Mouse (Mus musculus) MEL (cell line): ENCODE measurements around the gene Myrf. TPM values are rescaled to one million over a fixed set of nuclear protein-coding genes. Genes with fewer than 3 reads are reported as not detected.

Source experiments
- DNase-seq: peaks from one replicate; pipeline ENCODE4 v3.0.0; 2011; ENCODE audit warnings: low read depth, low spot score
- H3K27ac ChIP-seq: 2 replicates; pipeline ENCODE4 v1.5.1; 2012; ENCODE audit warnings: low read depth, mild to moderate bottlenecking, control low read depth, low read length, moderate library complexity; ENCODE audit not compliant: control insufficient read depth
- H3K27me3 ChIP-seq, 2 experiments: fragments of 150-350 bp in 1 of 2; sonication (generic) in 1 of 2; 2 replicates each; pipeline ENCODE4 v1.6.1; 2012; ENCODE audit warnings: low read length in 2 of 2, mild to moderate bottlenecking in 2 of 2, improper control_type of control experiment in 1 of 2, moderate library complexity in 1 of 2; ENCODE audit not compliant: insufficient read depth in 2 of 2, control insufficient read depth in 1 of 2
- H3K36me3 ChIP-seq, 2 experiments: 2 replicates each; pipeline ENCODE4 v1.6.1; 2012 to 2014; ENCODE audit warnings: low read length in 2 of 2, improper control_type of control experiment in 1 of 2, inconsistent platforms in 1 of 2, mild to moderate bottlenecking in 1 of 2; ENCODE audit not compliant: insufficient read depth in 2 of 2, control insufficient read depth in 1 of 2
- H3K4me1 ChIP-seq, 2 experiments: fragments of 150-350 bp in 1 of 2; sonication (generic) in 1 of 2; 2 replicates each; pipeline ENCODE4 v1.6.1; 2012; ENCODE audit warnings: low read length in 2 of 2, improper control_type of control experiment in 1 of 2, mild to moderate bottlenecking in 1 of 2; ENCODE audit not compliant: insufficient read depth in 2 of 2, control insufficient read depth in 1 of 2
- H3K4me3 ChIP-seq, 2 experiments: fragments of 150-350 bp in 1 of 2; sonication (generic) in 1 of 2; 2 replicates each; pipeline ENCODE4 v1.5.1; 2012; ENCODE audit warnings: low read depth in 2 of 2, low read length in 2 of 2, mild to moderate bottlenecking in 2 of 2, moderate library complexity in 2 of 2, control low read depth in 1 of 2, improper control_type of control experiment in 1 of 2; ENCODE audit not compliant: control insufficient read depth in 1 of 2, insufficient read depth in 1 of 2
- H3K79me2 ChIP-seq: 2 replicates; pipeline ENCODE4 v1.6.1; 2012; ENCODE audit warnings: mild to moderate bottlenecking, low read length, moderate library complexity; ENCODE audit not compliant: control insufficient read depth, poor library complexity, insufficient read depth
- H3K9ac ChIP-seq: 2 replicates; pipeline ENCODE4 v1.6.1; 2012; ENCODE audit warnings: low read depth, mild to moderate bottlenecking, control low read depth, low read length, moderate library complexity; ENCODE audit not compliant: control insufficient read depth, poor library complexity, severe bottlenecking
- H3K9me3 ChIP-seq: fragments of 150-350 bp; sonication (generic); replicated peaks from 2 replicates; pipeline ENCODE4 v1.6.1; 2012; ENCODE audit warnings: mild to moderate bottlenecking, low read length, improper control_type of control experiment, moderate library complexity; ENCODE audit not compliant: insufficient read depth
- CHD1 ChIP-seq: IDR thresholded peaks from 2 replicates; pipeline ENCODE4 v1.6.1; 2012; ENCODE audit warnings: low read depth, mild to moderate bottlenecking, inconsistent platforms, low read length, improper control_type of control experiment
- CHD2 ChIP-seq: IDR thresholded peaks from 2 replicates; pipeline ENCODE4 v1.6.1; 2011; ENCODE audit warnings: low read length, improper control_type of control experiment
- E2F4 ChIP-seq: IDR thresholded peaks from 2 replicates; pipeline ENCODE4 v1.6.1; 2011; ENCODE audit warnings: low read depth, low read length, improper control_type of control experiment, borderline replicate concordance
- EP300 ChIP-seq, 2 experiments: IDR thresholded peaks; 2 replicates each; pipeline ENCODE4 v1.6.1; 2011; ENCODE audit warnings: improper control_type of control experiment in 2 of 2, low read length in 2 of 2, low read depth in 1 of 2, mild to moderate bottlenecking in 1 of 2
- ETS1 ChIP-seq: IDR thresholded peaks from 2 replicates; pipeline ENCODE4 v1.6.1; 2012; ENCODE audit warnings: low read depth, mild to moderate bottlenecking, inconsistent platforms, low read length, improper control_type of control experiment, moderate library complexity
- GATA1 ChIP-seq: IDR thresholded peaks from 2 replicates; pipeline ENCODE4 v1.6.1; 2011; ENCODE audit warnings: low read depth, low read length, improper control_type of control experiment
- HCFC1 ChIP-seq: IDR thresholded peaks from 2 replicates; pipeline ENCODE4 v1.6.1; 2012; ENCODE audit warnings: low read depth, mild to moderate bottlenecking, inconsistent platforms, low read length, improper control_type of control experiment, moderate library complexity
- MAFK ChIP-seq: IDR thresholded peaks from 2 replicates; pipeline ENCODE4 v1.6.1; 2011; ENCODE audit warnings: low read depth, mild to moderate bottlenecking, low read length, improper control_type of control experiment, borderline replicate concordance
- MAX ChIP-seq: IDR thresholded peaks from 2 replicates; pipeline ENCODE4 v1.6.1; 2011; ENCODE audit warnings: low read length, improper control_type of control experiment
- MAZ ChIP-seq: IDR thresholded peaks from 2 replicates; pipeline ENCODE4 v1.6.1; 2012; ENCODE audit warnings: low read depth, mild to moderate bottlenecking, inconsistent platforms, low read length, improper control_type of control experiment
- MYB ChIP-seq: IDR thresholded peaks from 2 replicates; pipeline ENCODE4 v1.6.1; 2011; ENCODE audit warnings: mild to moderate bottlenecking, low read depth, low read length, improper control_type of control experiment
- MYC ChIP-seq: IDR thresholded peaks from 2 replicates; pipeline ENCODE4 v1.6.1; 2011; ENCODE audit warnings: low read depth, mild to moderate bottlenecking, low read length, improper control_type of control experiment, moderate library complexity
- NRF1 ChIP-seq: IDR thresholded peaks from 2 replicates; pipeline ENCODE4 v1.6.1; 2014; ENCODE audit warnings: low read depth, mild to moderate bottlenecking, inconsistent platforms, low read length, improper control_type of control experiment, moderate library complexity; ENCODE audit not compliant: poor library complexity, insufficient read depth, severe bottlenecking
- POLR2A ChIP-seq, 2 experiments: IDR thresholded peaks; 2 replicates each; pipeline ENCODE4 v1.6.1; 2011 to 2012; ENCODE audit warnings: low read length in 2 of 2, mild to moderate bottlenecking in 2 of 2, control low read depth in 1 of 2, improper control_type of control experiment in 1 of 2, low read depth in 1 of 2, moderate library complexity in 1 of 2; ENCODE audit not compliant: control insufficient read depth in 1 of 2, insufficient read depth in 1 of 2, poor library complexity in 1 of 2
- RCOR1 ChIP-seq: IDR thresholded peaks from 2 replicates; pipeline ENCODE4 v1.6.1; 2012; ENCODE audit warnings: low read depth, mild to moderate bottlenecking, inconsistent platforms, low read length, improper control_type of control experiment
- SIN3A ChIP-seq: IDR thresholded peaks from 2 replicates; pipeline ENCODE4 v1.6.1; 2012; ENCODE audit warnings: low read length, improper control_type of control experiment, inconsistent platforms
- SMC3 ChIP-seq: IDR thresholded peaks from 2 replicates; pipeline ENCODE4 v1.6.1; 2011; ENCODE audit warnings: low read depth, low read length, improper control_type of control experiment
- TCF12 ChIP-seq: IDR thresholded peaks from 2 replicates; pipeline ENCODE4 v1.6.1; 2014; ENCODE audit warnings: low read depth, mild to moderate bottlenecking, inconsistent platforms, low read length, improper control_type of control experiment, moderate library complexity
- USF2 ChIP-seq, 2 experiments: IDR thresholded peaks; 2 replicates each; pipeline ENCODE4 v1.6.1; 2011 to 2012; ENCODE audit warnings: improper control_type of control experiment in 2 of 2, low read length in 2 of 2, borderline replicate concordance in 1 of 2, inconsistent platforms in 1 of 2, low read depth in 1 of 2, mild to moderate bottlenecking in 1 of 2; ENCODE audit not compliant: insufficient read depth in 1 of 2
- ZC3H11A ChIP-seq: IDR thresholded peaks from 2 replicates; pipeline ENCODE4 v1.6.1; 2012; ENCODE audit warnings: low read depth, mild to moderate bottlenecking, inconsistent platforms, low read length, improper control_type of control experiment
- ZKSCAN1 ChIP-seq: IDR thresholded peaks from 2 replicates; pipeline ENCODE4 v1.6.1; 2012; ENCODE audit warnings: low read depth, mild to moderate bottlenecking, inconsistent platforms, low read length, improper control_type of control experiment, moderate library complexity
- polyA plus RNA-seq, 2 experiments: library from polyadenylated mRNA; stranded (reverse) in 1 of 2; unstranded in 1 of 2; fragments of >175 nt in 1 of 2; fragments of >200 nt in 1 of 2; gene quantifications; 2 replicates each; pipeline versions ENCODE4 v1.2.1 to v1.2.4; 2012; ENCODE audit warnings: low replicate concordance in 2 of 2, low read depth in 1 of 2; ENCODE audit not compliant: insufficient read length in 2 of 2, insufficient read depth in 1 of 2, missing spikeins in 1 of 2
- total RNA-seq: library from RNA; depleted of rRNA; stranded (reverse); fragments of 300-350 nt; gene quantifications from 2 replicates; pipeline ENCODE4 v1.2.3, GENCODE M21; 2012

Gene Myrf
- total and polyA plus RNA-seq, 3 experiments, result 0.23 to 2.7 TPM; not detected in 1

DNA sequence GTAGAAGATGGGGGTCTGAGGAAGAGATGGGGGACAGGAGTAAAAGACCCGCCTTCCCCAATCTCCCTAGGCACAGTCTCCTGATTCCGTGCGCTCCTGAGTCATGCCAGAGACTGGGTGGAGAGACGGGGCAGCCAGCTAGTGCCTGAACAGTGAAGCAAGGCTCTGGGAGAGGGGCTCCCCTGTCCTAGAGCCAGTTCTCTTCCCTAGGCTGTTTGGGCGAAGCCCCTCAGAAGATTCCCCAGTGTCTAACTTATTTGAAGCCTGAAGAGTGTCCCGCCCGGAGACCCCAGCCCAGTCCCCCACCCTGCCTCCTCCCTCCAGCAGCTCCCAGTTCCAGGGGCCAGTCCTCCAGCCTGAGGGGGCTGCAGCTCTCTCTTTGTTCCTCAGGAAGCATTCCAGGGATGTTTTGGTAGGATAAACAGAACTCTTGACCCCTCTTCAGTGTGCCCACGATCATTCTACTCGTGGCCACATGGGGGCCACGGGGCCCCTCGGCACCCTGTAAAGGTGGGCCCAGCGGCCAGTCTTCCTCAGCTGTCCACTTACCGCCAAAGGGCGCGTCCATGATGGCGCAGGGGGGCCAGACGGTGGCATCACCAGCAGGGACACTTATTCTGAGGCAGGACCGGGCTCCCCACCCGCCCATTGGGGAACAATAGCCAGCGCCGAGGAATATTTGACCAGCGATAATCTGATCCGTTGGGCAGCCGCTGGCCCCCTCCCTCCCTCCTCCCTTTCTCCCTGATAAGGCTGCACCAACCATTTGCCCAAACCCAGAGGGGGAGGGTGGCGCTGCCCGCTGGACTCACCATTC, 15.7 kb downstream of the Myrf start:
- no peak for DNase-seq
- Histone ChIP-seq H3K4me1 (peaks cover 0 to 3% of the 10 kb centered on the region in 2 experiments; a peak in 1 of 4 replicates), H3K27me3 (no peaks in the 10 kb centered on the region), H3K4me3 (no peak overlapping the region), H3K79me2 (no peaks in the 10 kb centered on the region), H3K9me3 (no peaks in the 10 kb centered on the region), H3K36me3 (no peaks in the 10 kb centered on the region), H3K9ac (no peak overlapping the region), H3K27ac (no peak overlapping the region)
- TF ChIP-seq POLR2A (IDR thresholded peaks at IDR 0.05; ENCODE audit: control insufficient read depth in 1 of 2, insufficient read depth in 1 of 2, low read depth in 1 of 2, low read length in 2 of 2, poor library complexity in 1 of 2), result no peak
- no peak for TF ChIP-seq CHD2
- TF ChIP-seq USF2 (IDR thresholded peaks at IDR 0.05; ENCODE audit: borderline replicate concordance in 1 of 2, insufficient read depth in 1 of 2, low read depth in 1 of 2, low read length in 2 of 2), result no peak
- no peak for TF ChIP-seq ZC3H11A
- no peak for TF ChIP-seq MYB
- no peak for TF ChIP-seq ZKSCAN1
- TF ChIP-seq EP300 (IDR thresholded peaks at IDR 0.05; ENCODE audit: low read depth in 1 of 2, low read length in 2 of 2), result no peak
- TF ChIP-seq E2F4, result no peak
- TF ChIP-seq HCFC1, result no peak
- TF ChIP-seq ETS1, result no peak
- no peak for TF ChIP-seq TCF12
- TF ChIP-seq MYC, result no peak
- TF ChIP-seq MAFK, result no peak
- no peak for TF ChIP-seq CHD1
- no peak for TF ChIP-seq SIN3A
- no peak for TF ChIP-seq MAX
- no peak for TF ChIP-seq GATA1
- no peak for TF ChIP-seq SMC3
- no peak for TF ChIP-seq RCOR1
- no peak for TF ChIP-seq NRF1

DNA sequence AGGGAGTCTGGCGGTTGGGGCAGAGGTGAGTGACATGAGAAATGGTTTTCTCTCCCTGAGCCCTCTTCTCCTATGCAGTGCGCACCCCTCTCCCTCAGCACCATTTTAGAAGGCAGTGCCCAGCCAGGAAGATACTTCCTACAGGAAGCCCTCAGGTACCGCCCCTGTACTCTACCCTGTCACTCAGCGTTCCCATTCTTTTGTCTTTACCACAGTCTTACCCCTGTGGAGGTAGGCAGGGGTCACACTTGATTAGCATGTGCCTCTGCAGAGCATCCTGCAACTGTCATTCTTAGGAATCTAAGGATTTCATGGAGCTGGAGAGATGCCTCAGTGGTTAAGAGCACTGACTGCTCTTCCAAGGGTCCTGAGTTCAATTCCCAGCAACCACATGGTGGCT, 17.0 kb downstream of the Myrf start:
- Histone ChIP-seq H3K79me2 (no peaks in the 10 kb centered on the region), H3K9me3 (no peaks in the 10 kb centered on the region), H3K4me3 (no peak overlapping the region), H3K4me1 (peaks cover 0 to 3% of the 10 kb centered on the region in 2 experiments; a peak in 1 of 4 replicates), H3K9ac (no peak overlapping the region), H3K27me3 (no peaks in the 10 kb centered on the region), H3K27ac (no peak overlapping the region), H3K36me3 (no peaks in the 10 kb centered on the region)
- TF ChIP-seq MAZ (no peak), MAX (no peak), GATA1 (no peak)
- DNase-seq, result no peak
